Mouse (Mus musculus): Measurements from ENCODE around the gene Adamts20. TPM values are rescaled to one million over a fixed set of nuclear protein-coding genes. Genes with fewer than 3 reads are reported as not detected.

Gene Adamts20
- polyA plus RNA-seq, 1 experiment from 2014 or later: 4.3 TPM

- no peak overlapping the region for H3K27ac ChIP-seq (ENCODE audit: low read depth, low read length)
- H3K4me2 ChIP-seq (replicated peaks; ENCODE audit: low read depth, low read length): no peak overlapping the region
- H3K4me3 ChIP-seq (ENCODE audit: low read depth, low read length): no peak overlapping the region
- DNase-seq (ENCODE audit: low spot score) (no peak), ATAC-seq (ENCODE audit: low FRiP score) (no peak)
- no peaks in the 10 kb centered on the region for H3K27me3 ChIP-seq (ENCODE audit: control insufficient read depth, insufficient read depth, low read length)
- no peaks in the 10 kb centered on the region for H3K36me3 ChIP-seq (ENCODE audit: control insufficient read depth, insufficient read depth, low read length)
- WGBS: 91% methylated on average over 1 of the region's 1 CpGs
- no peak overlapping the region for H3K9ac ChIP-seq (ENCODE audit: low read depth, low read length)
- no peaks in the 10 kb centered on the region for H3K9me3 ChIP-seq (ENCODE audit: control insufficient read depth, low read length)
- no peaks in the 10 kb centered on the region for H3K4me1 ChIP-seq (replicated peaks; ENCODE audit: control insufficient read depth, insufficient read depth, low read length)
Observed at GRCm38 (mm10) chr15:94227388-94227787, 237.8 kb downstream of the Adamts20 start.

- Histone ChIP-seq H3K4me1 (replicated peaks; ENCODE audit: control insufficient read depth, insufficient read depth, low read length) (no peaks in the 10 kb centered on the region; the same call in 1 of the 2 replicates), H3K9me3 (ENCODE audit: control insufficient read depth, low read length) (no peaks in the 10 kb centered on the region), H3K27me3 (ENCODE audit: control insufficient read depth, insufficient read depth, low read length) (no peaks in the 10 kb centered on the region), H3K4me2 (replicated peaks; ENCODE audit: low read depth, low read length) (no peak overlapping the region), H3K36me3 (ENCODE audit: control insufficient read depth, insufficient read depth, low read length) (no peaks in the 10 kb centered on the region), H3K27ac (ENCODE audit: low read depth, low read length) (no peak overlapping the region), H3K4me3 (ENCODE audit: low read depth, low read length) (no peak overlapping the region), H3K9ac (ENCODE audit: low read depth, low read length) (no peak overlapping the region)
- no peak for DNase-seq (ENCODE audit: low spot score)
- no peak for ATAC-seq (ENCODE audit: low FRiP score)
- 42% methylated on average over 8 of the region's 8 CpGs for WGBS
Observed at GRCm38 (mm10) chr15:94223101-94223500, 242.1 kb downstream of the Adamts20 start.

- Histone ChIP-seq H3K27ac (ENCODE audit: low read depth, low read length) (no peak overlapping the region), H3K9ac (ENCODE audit: low read depth, low read length) (no peak overlapping the region), H3K36me3 (ENCODE audit: control insufficient read depth, insufficient read depth, low read length) (no peaks in the 10 kb centered on the region), H3K4me1 (replicated peaks; ENCODE audit: control insufficient read depth, insufficient read depth, low read length) (no peaks in the 10 kb centered on the region; the same call in 1 of the 2 replicates), H3K27me3 (ENCODE audit: control insufficient read depth, insufficient read depth, low read length) (no peaks in the 10 kb centered on the region), H3K4me3 (ENCODE audit: low read depth, low read length) (no peak overlapping the region), H3K9me3 (ENCODE audit: control insufficient read depth, low read length) (no peaks in the 10 kb centered on the region), H3K4me2 (replicated peaks; ENCODE audit: low read depth, low read length) (no peak overlapping the region)
- DNase-seq (ENCODE audit: low spot score) (no peak), ATAC-seq (ENCODE audit: low FRiP score) (no peak)
- WGBS: 63% methylated on average over 8 of the region's 8 CpGs
Observed at GRCm38 (mm10) chr15:94220686-94221085, 244.5 kb downstream of the Adamts20 start.

Other genes starting within 250 kb of the Adamts20 start
- gene Pus7l, start 78.1 kb upstream of the Adamts20 start, polyA plus RNA-seq (2014; fragmentation: Nextera tagmentation; extraction: Ambion mirVana): 9.0 and 10.7 TPM in 2 replicates
- 2.5 and 3.0 TPM in 2 replicates for gene Irak4, start 78.2 kb upstream of the Adamts20 start, polyA plus RNA-seq (2014; fragmentation: Nextera tagmentation; extraction: Ambion mirVana)
- gene Twf1, start 124.5 kb upstream of the Adamts20 start, polyA plus RNA-seq (2014; fragmentation: Nextera tagmentation; extraction: Ambion mirVana): 113 and 115 TPM in 2 replicates
- 2.0 and 3.3 TPM in 2 replicates for gene Tmem117, start 163.8 kb upstream of the Adamts20 start, polyA plus RNA-seq (2014; fragmentation: Nextera tagmentation; extraction: Ambion mirVana)